Mouse (Mus musculus): Measurements from ENCODE around the gene Ogfod2.

Gene Ogfod2

DNA sequence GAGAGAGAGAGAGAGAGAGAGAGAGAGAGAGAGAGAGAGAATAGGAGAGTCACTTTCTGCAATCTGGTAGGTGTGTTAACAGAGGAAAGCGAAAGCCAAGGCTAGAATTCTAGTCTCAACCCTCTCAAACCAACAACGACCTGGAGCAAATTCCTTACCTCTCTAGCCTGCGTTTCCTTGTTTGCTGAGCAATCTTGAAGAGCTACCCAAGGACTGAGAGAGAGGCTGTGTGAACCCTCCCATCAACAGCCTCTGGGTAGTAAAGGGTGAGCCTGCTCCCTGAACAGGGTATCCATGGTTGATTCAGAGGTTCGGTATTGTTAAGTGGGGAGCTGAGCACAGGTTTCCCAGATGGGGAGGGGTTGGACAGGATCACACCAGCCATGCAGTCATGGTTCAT, 40.6 kb downstream of the Ogfod2 start:
- no peak for DNase-seq (ENCODE audit: low spot score in 2 of 2)

GRCm38 (mm10) chr5:124155943-124156342, 43.8 kb downstream of the Ogfod2 start:
- DNase-seq (ENCODE audit: low spot score in 2 of 2): no peak

- DNase-seq (ENCODE audit: low spot score in 2 of 2): no peak
Observed at GRCm38 (mm10) chr5:124158305-124158704, 46.2 kb downstream of the Ogfod2 start.

DNA sequence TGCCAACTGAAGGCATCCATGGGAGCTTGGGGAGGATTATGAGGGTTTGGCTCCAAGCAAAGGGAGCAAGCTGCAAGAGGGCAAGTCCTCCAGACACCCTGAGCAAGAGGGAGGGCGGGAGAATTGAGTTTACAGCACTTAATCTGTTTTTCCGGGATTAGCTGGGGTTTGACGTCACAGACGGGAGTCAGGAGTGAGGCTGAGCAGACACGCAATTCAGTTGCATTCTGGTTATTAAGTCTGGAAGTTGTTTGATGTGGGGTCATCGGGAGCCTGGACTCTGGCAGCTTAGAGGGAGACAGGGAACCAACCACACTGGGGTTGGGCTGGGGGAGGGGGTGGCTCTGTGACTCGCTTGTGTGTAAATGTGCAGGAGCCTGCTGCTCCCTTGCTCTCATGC, 47.4 kb downstream of the Ogfod2 start:
- no peak for DNase-seq (ENCODE audit: low spot score in 2 of 2)

DNA sequence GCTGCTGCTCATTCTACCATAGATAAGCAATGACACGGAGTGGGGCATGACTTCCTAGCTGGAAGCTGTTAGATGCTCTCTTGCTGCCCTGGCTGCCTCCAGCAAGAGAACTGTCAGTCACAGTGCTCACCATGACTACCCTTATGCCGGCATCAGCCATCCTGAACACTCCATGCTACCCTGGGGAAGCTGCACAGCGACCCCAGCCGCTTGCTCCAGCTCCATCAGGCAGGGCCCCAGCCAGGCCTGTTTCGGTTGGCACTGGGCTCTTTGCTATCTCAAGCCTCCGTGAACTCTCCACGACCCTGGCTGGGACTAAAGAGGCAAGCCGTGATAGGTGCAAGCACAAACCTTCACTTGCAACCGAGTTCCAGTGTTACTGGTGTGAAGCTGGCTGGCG, 49.7 kb downstream of the Ogfod2 start:
- no peak for DNase-seq (ENCODE audit: low spot score in 2 of 2)

DNA sequence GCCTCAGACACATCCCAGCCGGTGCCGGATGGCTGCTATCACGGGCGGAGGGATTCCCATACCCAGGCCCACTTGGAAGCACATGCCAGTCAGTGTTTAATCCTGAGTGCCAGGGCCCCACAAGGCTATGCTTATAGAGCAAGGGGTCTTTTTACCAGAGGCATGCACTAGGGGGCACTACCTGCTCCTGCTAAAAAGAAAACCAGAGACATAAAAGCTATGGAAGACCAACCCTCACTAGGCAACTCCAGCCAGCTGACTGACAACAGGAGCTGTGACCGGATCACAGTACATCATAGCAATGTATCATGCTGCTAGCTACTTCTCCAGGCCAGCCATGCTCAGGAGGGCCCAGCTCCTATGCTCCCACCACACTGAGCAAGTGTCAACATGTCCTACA, 50.5 kb downstream of the Ogfod2 start:
- peak; percentile 39 to 61 for DNase-seq (ENCODE audit: low spot score in 2 of 2)

DNA sequence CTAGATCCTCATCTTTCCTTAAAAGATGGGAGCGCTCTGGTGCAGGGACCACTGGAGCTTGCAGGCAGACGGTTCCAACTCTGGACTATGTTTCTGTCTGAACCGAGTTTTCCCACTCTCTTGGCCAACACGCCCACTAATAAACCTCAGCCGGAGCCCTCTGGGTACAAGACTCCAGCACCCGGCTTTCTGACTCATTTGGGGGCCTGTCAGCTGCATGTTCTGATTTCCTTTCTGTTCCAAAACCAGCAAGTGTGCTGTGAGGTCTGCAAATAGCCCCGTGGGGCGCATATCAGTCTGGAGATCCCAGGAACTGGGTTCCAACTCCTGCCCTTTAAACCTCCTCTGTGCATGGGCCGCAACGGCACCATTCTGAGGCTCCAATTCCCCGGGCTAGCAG, 51.3 kb downstream of the Ogfod2 start:
- no peak for DNase-seq (ENCODE audit: low spot score in 2 of 2)

Data from urinary bladder, postnatal 36 days (tissue).